Mouse (Mus musculus): ENCODE results near the gene Rprd2. TPM values are rescaled to one million over a fixed set of nuclear protein-coding genes. Genes with fewer than 3 reads are reported as not detected.

Rprd2 gene
- polyA plus RNA-seq, 1 experiment from 2014 or later = 21.2 TPM

DNA sequence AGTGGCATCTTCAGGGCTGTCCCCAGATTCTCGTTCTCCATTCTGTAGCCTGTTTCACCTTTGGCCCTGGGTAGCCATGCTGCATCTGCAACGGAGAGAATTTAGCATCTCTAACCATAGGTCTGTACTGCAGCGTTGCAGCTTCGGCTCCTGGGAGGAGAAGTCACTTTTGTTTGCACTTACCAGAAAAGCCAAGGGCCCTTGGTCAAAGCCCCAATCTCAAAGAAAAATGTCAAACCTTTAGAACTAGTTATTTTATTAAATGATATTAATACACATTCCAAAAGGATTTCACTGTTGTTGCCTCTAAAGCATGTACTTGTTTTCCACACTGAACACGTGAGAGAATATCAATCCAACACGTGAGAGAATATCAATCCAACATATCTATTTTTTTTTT is 58.6 kb downstream of the Rprd2 start, which contains the start of gene Tars2:
Gene Tars2, minus strand, starts transcription at position 101 of the 400 bp plus-strand sequence.
- Histone ChIP-seq H3K27me3 (ENCODE audit: control insufficient read depth, insufficient read depth, low read length) (no peaks in the 10 kb centered on the region), H3K4me1 (replicated peaks; ENCODE audit: control insufficient read depth, insufficient read depth, low read length) (no peaks in the 10 kb centered on the region), H3K36me3 (replicated peaks; ENCODE audit: control insufficient read depth, insufficient read depth) (peaks cover 20% of the 10 kb centered on the region), H3K4me2 (replicated peaks) (no peak within 1 kb of the TSS), H3K9ac (no peak within 1 kb of the TSS), H3K9me3 (ENCODE audit: control insufficient read depth, low read length) (no peaks in the 10 kb centered on the region), H3K4me3 (replicated peaks; ENCODE audit: low read length) (no peak within 1 kb of the TSS), H3K27ac (no peak within 1 kb of the TSS)
- DNase-seq (ENCODE audit: low spot score) (no peak), ATAC-seq (ENCODE audit: low FRiP score) (no peak)
- 84% methylated on average over 6 of the region's 6 CpGs for WGBS

DNA sequence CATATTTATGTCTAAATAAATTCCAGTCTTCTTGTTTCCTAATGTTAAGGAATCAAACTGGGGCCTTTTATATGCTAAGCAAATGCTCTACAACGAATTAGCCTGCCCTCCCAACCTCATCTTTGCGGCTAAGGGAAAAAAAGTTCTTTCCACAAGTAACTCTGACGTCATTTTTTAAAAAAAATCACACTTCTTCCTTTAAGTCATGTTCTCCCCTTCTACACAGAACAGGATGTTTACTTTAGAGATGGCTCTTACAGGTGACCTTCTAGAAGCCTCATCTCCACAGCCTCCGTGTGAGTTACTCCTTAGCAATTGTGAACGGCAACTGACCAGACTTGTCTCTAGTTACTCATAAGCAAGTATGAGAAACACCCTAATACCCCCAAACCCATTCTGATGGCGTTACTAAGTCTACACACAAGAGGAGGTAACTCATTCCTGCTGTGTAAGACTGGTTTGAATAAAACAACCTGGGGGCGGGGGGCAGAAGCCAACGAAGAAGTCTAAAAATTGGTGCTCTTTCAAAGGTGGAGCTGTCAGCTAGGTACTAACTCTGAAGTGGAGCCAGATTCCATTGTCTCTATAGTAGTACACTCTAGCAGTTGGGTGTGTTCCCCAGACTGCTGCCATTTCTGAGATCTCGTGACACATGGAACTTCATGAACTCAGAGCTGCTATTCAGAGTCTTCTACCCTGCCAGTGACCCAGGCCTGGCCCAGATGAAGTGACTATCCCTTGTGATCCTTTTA is 60.0 kb downstream of the Rprd2 start:
- Histone ChIP-seq H3K4me3 (replicated peaks; ENCODE audit: low read length) (no peak overlapping the region), H3K36me3 (replicated peaks; ENCODE audit: control insufficient read depth, insufficient read depth) (peaks cover 5% of the 10 kb centered on the region), H3K9ac (no peak overlapping the region), H3K4me1 (replicated peaks; ENCODE audit: control insufficient read depth, insufficient read depth, low read length) (peaks cover 4% of the 10 kb centered on the region; the same call in 1 of the 2 replicates), H3K27me3 (ENCODE audit: control insufficient read depth, insufficient read depth, low read length) (no peaks in the 10 kb centered on the region), H3K9me3 (ENCODE audit: control insufficient read depth, low read length) (no peaks in the 10 kb centered on the region), H3K27ac (no peak overlapping the region), H3K4me2 (replicated peaks) (no peak overlapping the region)
- no peak for DNase-seq (ENCODE audit: low spot score)
- no peak for ATAC-seq (ENCODE audit: low FRiP score)
- WGBS = 58% methylated on average over 9 of the region's 9 CpGs

DNA sequence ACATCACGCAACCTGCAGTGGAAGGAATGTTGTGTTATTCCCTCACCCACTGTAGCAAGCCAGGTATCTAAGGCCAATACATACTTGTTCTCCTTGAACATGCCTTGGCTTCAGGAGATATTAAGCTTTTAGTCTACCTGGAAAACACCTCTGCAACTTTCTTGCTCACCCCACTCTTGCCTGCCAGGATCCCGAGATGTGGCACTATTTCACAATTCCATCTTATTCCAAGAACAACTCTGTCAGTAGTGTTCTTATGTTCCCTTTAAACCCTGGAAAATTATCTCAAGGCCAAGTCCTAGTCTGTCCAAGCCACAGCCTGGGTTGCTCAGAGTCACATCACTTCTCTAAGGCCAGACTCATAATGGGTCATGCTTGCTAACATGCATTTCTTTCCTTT is 61.9 kb downstream of the Rprd2 start:
- no peak for DNase-seq (ENCODE audit: low spot score)
- H3K9ac ChIP-seq = no peak overlapping the region
- H3K36me3 ChIP-seq (replicated peaks; ENCODE audit: control insufficient read depth, insufficient read depth) = peaks cover 13% of the 10 kb centered on the region
- H3K27me3 ChIP-seq (ENCODE audit: control insufficient read depth, insufficient read depth, low read length) = no peaks in the 10 kb centered on the region
- no peaks in the 10 kb centered on the region for H3K9me3 ChIP-seq (ENCODE audit: control insufficient read depth, low read length)
- ATAC-seq (ENCODE audit: low FRiP score) = no peak
- H3K27ac ChIP-seq = no peak overlapping the region
- WGBS = 94% methylated on average over 2 of the region's 2 CpGs
- H3K4me2 ChIP-seq (replicated peaks) = no peak overlapping the region
- peaks cover 4% of the 10 kb centered on the region; the same call in 1 of the 2 replicates for H3K4me1 ChIP-seq (replicated peaks; ENCODE audit: control insufficient read depth, insufficient read depth, low read length)
- H3K4me3 ChIP-seq (replicated peaks; ENCODE audit: low read length) = no peak overlapping the region

DNA sequence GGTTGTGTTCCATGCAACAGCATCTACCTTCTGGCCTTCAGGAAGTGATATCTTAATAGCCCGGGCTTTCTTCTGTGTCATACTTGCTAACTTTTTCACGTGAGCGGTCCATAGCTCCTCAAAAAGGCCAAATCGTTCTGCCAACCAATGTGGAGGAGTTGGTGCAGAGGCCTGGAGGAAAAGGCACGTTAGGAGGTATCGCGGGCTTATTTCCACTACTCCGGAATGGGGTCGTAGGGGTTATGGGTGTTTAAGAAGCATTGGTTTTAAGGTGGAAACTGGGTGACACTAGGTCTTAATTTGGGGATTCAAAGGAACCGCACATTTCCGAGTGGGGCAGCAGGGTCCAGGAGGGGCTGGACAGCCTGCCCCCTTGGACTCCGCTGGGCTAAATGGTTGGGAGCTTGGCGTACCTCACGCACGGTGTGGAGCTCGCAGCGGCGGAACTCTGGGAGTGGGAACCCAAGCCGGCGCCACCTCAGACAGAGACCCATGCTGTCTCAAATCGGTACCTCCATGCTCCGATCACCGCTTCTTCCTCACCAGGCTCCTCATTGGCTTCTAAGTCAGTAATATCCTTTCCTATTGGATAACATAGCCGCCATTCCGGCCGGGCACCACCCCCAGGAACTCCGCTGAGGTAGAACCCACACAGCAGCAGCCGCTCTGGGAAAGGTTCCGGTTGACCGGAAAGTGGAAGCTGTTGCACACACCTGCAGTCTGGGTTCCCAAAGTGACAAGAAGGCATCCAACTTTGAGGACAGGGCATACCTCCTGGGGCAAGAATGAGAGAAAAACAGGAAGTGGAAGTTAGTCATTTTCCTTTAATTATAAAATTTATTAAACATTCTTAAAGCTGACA is 64.1 kb downstream of the Rprd2 start:
- DNase-seq (ENCODE audit: low spot score) (peak; percentile 92), ATAC-seq (ENCODE audit: low FRiP score) (peak; percentile 99)
- under 1% methylated on average over 30 of the region's 30 CpGs for WGBS
- Histone ChIP-seq H3K36me3 (replicated peaks; ENCODE audit: control insufficient read depth, insufficient read depth) (peaks cover 33% of the 10 kb centered on the region), H3K9ac (peak overlapping the region; percentile 71), H3K27me3 (ENCODE audit: control insufficient read depth, insufficient read depth, low read length) (no peaks in the 10 kb centered on the region), H3K4me3 (replicated peaks; ENCODE audit: low read length) (peak overlapping the region; percentile 58), H3K9me3 (ENCODE audit: control insufficient read depth, low read length) (no peaks in the 10 kb centered on the region), H3K4me2 (replicated peaks) (peak overlapping the region; percentile 57), H3K4me1 (replicated peaks; ENCODE audit: control insufficient read depth, insufficient read depth, low read length) (peaks cover 4% of the 10 kb centered on the region; the same call in 1 of the 2 replicates), H3K27ac (peak overlapping the region; percentile 56; the same call in 1 of the 2 replicates)

DNA sequence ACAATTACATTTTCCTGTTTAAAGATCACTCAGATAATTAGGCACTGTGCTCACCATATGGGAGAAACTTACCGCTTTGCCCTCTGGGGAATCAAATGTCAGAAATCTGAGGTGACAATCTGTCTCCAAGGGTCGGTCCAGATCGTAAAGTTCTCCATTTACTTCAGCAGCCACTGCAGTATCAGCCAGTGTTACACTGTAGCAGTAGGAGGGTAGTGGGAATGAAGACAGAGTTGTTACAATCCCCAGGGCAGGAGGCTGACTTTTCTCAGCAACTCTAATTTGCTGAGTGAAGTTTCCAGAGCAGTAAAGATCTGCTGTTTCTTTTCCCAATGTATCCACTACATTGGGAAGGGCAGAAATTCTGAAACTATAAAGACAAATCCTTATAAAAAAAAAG is 65.7 kb downstream of the Rprd2 start:
- ATAC-seq (ENCODE audit: low FRiP score) (no peak), DNase-seq (ENCODE audit: low spot score) (no peak)
- Histone ChIP-seq H3K36me3 (replicated peaks; ENCODE audit: control insufficient read depth, insufficient read depth) (peaks cover 49% of the 10 kb centered on the region), H3K4me2 (replicated peaks) (no peak overlapping the region), H3K4me3 (replicated peaks; ENCODE audit: low read length) (no peak overlapping the region), H3K9ac (no peak overlapping the region), H3K9me3 (ENCODE audit: control insufficient read depth, low read length) (no peaks in the 10 kb centered on the region), H3K4me1 (replicated peaks; ENCODE audit: control insufficient read depth, insufficient read depth, low read length) (peaks cover 4% of the 10 kb centered on the region; the same call in 1 of the 2 replicates), H3K27ac (no peak overlapping the region), H3K27me3 (ENCODE audit: control insufficient read depth, insufficient read depth, low read length) (no peaks in the 10 kb centered on the region)
- 87% methylated on average over 3 of the region's 3 CpGs for WGBS

DNA sequence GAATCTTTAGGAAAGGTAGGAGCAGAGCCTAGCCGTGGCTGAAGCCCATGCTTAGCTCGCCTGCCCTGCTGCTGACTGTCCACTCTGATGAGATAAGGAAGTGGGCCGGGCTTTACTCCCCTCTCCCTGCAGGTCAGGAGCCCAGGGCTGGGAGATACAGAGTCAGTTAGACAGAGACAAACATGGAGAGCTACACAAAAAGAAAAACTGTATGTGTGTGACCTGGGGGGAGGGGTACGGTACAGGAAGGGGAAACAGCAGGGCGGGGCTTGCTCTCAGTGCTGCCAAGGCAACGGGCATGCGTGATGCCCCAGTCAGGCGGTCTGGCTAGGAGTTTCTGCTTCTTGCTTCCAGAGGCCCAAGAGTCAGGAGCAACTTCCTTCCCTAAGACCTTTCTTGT is 78.3 kb downstream of the Rprd2 start:
- Histone ChIP-seq H3K27ac (no peak overlapping the region), H3K9me3 (ENCODE audit: control insufficient read depth, low read length) (no peaks in the 10 kb centered on the region), H3K36me3 (replicated peaks; ENCODE audit: control insufficient read depth, insufficient read depth) (peaks cover 81% of the 10 kb centered on the region), H3K27me3 (ENCODE audit: control insufficient read depth, insufficient read depth, low read length) (no peaks in the 10 kb centered on the region), H3K4me3 (replicated peaks; ENCODE audit: low read length) (no peak overlapping the region), H3K9ac (no peak overlapping the region), H3K4me2 (replicated peaks) (no peak overlapping the region), H3K4me1 (replicated peaks; ENCODE audit: control insufficient read depth, insufficient read depth, low read length) (no peaks in the 10 kb centered on the region)
- no peak for ATAC-seq (ENCODE audit: low FRiP score)
- 86% methylated on average over 8 of the region's 8 CpGs for WGBS
- no peak for DNase-seq (ENCODE audit: low spot score)

DNA sequence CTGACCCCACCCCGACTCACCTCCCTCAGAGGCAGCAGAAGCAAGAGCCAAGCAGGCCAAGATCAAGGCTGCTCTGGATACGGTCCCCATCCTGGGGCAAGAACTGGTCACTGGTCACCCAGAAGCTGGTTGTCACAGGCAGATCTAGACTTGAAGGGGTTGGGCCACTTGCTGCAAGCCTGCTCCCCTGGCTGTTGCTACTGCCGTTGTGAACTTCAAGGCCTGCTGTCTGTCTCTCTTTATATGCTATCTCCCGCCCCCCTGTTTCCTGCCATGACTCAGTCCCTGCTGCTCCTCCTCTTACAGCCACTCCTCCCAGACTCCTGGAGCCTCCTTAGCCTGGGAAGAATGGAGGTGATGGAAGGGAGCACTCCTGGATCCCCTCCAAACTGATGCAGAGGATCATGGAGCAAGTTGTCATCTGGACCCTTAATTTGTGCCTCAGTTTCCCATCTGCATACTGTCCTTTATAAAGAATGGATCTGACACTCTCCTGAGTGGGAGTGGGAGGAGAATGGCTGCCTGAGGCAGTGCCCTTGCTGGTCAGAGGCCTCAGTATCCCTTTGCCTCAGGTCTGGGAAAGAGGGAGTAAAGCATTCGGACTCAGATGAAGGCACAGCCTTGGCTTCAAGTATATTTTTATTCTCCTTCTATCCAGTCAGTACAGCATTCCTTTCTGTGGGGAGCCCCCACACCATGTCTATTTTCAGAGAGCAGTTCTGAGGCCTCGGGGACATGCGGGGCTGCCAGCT is 79.1 kb downstream of the Rprd2 start, which contains the start of gene Ecm1:
Gene Ecm1, minus strand, starts transcription at position 217 of the 752 bp plus-strand sequence.
- no peaks in the 10 kb centered on the region for H3K27me3 ChIP-seq (ENCODE audit: control insufficient read depth, insufficient read depth, low read length)
- no peak within 1 kb of the TSS for H3K27ac ChIP-seq
- no peaks in the 10 kb centered on the region for H3K4me1 ChIP-seq (replicated peaks; ENCODE audit: control insufficient read depth, insufficient read depth, low read length)
- WGBS = 80% methylated on average over 7 of the region's 7 CpGs
- H3K4me3 ChIP-seq (replicated peaks; ENCODE audit: low read length) = no peak within 1 kb of the TSS
- H3K36me3 ChIP-seq (replicated peaks; ENCODE audit: control insufficient read depth, insufficient read depth) = peaks cover 81% of the 10 kb centered on the region
- H3K9me3 ChIP-seq (ENCODE audit: control insufficient read depth, low read length) = no peaks in the 10 kb centered on the region
- no peak within 1 kb of the TSS for H3K4me2 ChIP-seq (replicated peaks)
- H3K9ac ChIP-seq = no peak within 1 kb of the TSS
- no peak for DNase-seq (ENCODE audit: low spot score)
- ATAC-seq (ENCODE audit: low FRiP score) = no peak

DNA sequence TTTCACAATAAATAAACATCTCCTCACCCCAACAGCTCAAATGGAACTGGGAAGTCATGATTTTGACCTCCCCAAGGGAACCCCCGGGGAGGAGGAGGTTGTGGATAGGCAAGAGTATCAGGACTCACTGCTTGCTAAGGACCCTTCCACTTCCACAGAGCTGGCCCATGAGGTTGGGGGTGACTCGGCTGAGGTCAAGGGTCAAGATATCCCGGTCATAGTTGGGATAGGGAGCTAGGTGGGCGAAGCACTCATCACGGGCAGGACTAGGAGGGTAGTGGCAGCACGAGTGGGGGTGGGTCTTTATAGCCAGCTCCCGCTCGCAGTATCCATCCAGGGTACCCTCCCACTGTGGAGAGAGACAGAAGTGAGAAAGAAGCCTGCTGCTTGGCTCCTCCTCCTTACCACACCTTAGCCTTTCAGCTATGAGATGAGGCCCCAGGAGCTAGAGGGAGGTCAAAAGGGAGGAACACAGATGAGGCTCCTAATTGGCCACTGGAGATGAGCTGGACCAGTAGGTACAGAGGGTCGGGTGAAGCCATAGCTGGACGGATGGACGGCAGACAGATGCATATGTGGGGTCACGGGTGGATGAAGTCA is 83.5 kb downstream of the Rprd2 start:
- Histone ChIP-seq H3K9me3 (ENCODE audit: control insufficient read depth, low read length) (no peaks in the 10 kb centered on the region), H3K36me3 (replicated peaks; ENCODE audit: control insufficient read depth, insufficient read depth) (peaks cover 44% of the 10 kb centered on the region), H3K4me2 (replicated peaks) (no peak overlapping the region), H3K4me3 (replicated peaks; ENCODE audit: low read length) (no peak overlapping the region), H3K9ac (no peak overlapping the region), H3K27me3 (ENCODE audit: control insufficient read depth, insufficient read depth, low read length) (no peaks in the 10 kb centered on the region), H3K4me1 (replicated peaks; ENCODE audit: control insufficient read depth, insufficient read depth, low read length) (no peaks in the 10 kb centered on the region), H3K27ac (no peak overlapping the region)
- WGBS = 88% methylated on average over 12 of the region's 12 CpGs
- ATAC-seq (ENCODE audit: low FRiP score) (no peak), DNase-seq (ENCODE audit: low spot score) (no peak)
